Mouse (Mus musculus) CD8-positive naive resting alpha-beta T cell, adult 2 months (primary cell): ENCODE data around the gene Lipf.

Experiments
- DNase-seq, 2 experiments: peaks; one replicate each; pipeline ENCODE4 v3.0.0; 2022; ENCODE audit warnings: low read depth in 2 of 2, low spot score in 2 of 2

Gene Lipf

DNA sequence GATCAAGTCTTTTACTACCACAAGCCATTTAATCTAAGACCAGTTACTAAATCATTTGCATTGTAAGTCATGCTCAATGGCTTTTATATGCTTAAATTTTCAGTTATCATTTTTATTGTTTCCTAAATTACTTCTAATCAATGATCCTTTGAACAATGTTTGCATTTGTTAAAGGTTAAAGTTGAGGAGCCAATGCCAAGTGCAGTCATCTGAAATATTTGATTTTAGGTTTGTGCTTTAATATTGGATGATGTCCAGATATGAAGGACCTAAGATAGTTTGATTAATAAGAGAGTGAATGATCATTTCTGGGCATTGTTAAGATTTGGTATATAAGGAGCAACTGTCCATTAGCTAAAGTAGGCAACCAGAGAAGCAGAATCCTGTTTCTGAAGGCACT is at the start of gene Lipf:
TSS of gene Lipf (plus strand) at position 301 of the 400 bp plus-strand sequence.
- DNase-seq: no peak

DNA sequence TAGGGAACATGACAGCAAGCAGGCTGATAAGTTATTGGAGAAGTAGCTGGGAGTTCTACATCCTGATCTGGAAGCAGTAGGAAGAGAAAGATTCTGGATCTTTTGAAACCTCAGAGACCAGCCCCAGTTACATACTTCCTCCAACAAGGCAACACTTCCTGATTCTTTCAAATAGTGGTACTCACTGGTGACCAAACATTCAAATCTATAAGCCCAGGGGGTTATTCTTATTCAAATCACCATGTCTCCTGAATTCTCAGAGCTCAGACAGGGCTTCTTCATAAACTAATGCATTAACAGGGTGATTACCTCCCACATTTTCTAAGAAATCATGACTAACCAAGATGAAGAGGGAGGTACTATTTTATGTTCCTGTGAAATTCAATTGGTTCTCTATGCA is 36.9 kb upstream of the Lipf start:
- no peak for DNase-seq

DNA sequence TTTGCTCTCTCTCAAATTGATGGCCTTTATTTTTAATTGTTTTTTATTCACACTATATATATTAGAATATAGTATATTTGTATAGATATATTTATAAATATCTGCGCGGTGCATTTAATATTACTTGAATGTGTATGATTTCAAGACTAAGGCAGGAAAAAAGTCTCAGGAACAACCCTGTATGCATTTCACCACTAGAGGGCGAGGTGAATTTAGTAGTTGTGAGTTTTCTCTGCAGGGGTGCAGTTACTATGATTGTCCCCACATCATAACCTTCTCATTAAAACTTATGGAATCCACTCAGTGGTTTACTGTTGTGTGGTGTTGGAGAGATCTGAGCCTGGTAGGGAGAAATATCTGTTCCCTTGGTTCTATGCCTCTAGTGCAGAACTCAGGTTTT is 18.0 kb downstream of the Lipf start:
- no peak for DNase-seq

DNA sequence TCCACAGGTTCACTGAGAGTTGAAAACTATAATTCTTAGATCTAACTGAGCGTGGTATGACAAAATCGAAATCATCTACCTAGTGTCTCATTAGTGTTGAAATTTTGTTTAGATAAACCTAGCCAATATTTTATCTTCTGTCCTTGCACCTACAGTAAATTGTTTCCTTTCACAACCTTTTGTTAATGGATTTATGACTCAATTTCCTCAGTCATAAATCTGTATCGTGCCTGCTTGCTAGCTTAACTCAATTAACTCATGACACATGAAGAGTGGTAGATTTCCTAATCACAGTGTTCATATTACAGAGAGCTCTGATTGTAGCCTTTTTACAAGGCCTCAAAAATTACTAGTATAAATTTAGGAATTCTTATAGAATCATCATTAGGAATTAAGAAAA is 22.1 kb downstream of the Lipf start:
- no peak for DNase-seq

DNA sequence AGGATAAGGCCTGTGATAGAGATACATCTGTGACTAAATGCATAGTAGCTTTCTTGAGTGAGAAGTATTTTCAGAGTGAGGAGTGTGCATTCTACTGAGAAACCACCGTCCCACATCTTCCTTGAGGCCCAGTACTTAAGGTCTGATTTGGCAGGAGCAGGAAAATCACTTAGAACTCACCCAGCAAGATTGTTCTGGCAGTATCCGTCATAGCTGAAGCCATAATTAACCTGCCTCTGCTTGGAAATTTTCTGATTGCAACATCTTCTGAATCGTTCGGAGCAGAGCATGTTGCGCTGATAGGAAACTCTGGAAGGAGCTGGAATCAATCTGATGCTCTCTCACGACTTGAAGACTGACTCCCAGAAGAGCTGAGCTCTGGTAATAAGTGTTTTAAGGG is 47.0 kb downstream of the Lipf start, which contains the start of gene Lipk:
TSS of gene Lipk (plus strand) at position 289 of the 400 bp plus-strand sequence.
- no peak for DNase-seq

DNA sequence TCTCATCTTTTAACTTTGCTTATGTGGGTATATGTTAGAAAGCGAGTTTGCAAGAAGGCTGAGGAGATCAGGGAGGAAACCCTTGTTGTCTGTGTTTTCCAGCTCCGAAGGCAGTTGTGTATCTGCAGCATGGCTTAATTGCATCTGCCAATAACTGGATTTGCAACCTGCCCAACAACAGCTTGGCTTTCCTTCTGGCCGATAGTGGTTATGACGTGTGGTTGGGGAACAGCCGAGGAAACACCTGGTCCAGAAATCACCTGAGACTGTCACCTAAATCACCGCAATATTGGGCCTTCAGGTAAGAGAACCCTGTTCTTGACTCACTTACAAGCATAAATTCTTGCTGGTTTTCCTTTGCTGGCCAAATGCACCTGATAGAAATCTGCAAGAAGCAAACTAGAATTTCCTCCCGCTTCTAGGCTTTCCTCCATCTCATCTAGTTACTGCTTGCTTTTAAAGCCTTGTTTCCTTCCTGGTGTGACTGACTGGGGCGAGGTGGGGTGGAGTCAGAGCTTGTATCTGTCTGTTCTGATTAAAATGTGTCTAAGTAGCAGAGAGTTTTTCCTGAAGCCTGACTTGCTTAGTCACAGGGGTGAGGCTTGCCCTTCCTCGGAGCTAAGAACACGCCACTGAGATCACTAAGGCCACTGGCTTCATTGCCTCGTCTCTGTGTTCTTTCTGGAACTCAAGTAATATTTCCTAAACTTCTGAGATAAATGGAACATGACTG is 60.6 kb downstream of the Lipf start:
- no peak for DNase-seq

DNA sequence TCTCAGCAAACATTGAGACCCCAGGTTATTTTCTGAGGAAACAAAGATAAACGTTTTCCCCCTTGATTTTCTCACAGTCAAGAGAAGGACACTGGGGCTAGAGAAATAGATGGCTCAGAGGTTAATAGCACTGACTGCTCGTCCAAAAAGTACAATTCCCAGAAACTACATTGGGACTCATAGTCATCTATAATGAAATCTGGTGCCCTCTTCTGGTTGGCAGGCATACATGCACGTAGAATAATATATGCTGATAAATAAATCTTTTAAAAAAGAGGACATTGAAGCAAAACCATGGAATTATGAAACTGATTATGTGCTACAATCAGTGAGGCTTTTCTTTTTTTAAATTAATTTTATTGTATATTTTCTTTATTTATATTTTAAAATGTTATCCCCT is 61.8 kb downstream of the Lipf start:
- no peak for DNase-seq
